Mouse (Mus musculus) embryo, embryonic 11 days (tissue): Measurements from ENCODE around the gene Bcl6b.

ENCODE experiments used
- DNase-seq: peaks from one replicate; pipeline ENCODE4 v3.0.0-alpha.2; 2015

Bcl6b gene

DNA sequence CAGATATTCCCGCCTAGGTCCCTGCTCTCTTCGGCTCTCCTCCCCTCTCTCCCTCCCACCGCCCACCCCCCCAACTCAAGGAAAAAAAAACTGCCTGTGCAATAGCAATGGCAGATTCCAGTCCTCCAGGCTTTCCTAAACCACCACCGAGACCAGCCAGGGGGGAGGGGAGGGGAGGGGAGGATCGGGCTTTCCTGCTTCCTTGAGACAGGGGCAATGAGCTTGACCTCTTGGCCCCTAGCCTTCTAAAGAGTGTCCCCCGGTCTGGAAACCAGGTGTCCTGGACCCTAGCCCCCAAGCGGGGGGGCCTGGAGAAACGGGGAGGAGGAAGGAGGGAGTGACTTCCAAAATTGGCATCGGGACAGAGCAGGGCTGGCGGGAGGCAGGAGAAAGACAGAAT is 2.9 kb upstream of the Bcl6b start:
- DNase-seq = peak; percentile 81

DNA sequence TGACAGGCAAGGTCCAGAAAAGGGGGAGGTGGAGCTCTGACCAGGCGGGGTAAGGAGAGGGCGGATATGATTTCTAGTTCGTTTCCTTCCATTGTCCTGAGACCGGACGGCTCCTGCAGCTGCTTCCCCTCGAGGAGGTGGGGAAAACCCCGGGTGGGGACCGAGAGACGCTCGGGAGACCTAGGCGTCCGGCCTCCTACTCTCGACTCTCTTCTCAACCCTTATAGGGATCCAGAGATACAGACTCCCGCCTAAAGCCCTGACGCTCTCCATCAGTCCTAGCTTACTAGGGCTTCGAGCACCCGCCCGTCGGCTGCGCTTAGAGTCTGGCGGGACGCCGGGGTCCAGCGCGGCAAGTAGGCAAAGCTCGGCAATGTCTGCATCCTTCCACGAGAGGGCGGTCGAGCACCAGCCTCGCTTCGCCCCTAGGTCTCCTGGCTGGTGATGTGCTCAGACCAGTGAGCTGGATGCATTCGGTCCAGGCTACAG is 685 bp upstream of the Bcl6b start:
- DNase-seq = peak; percentile 90

DNA sequence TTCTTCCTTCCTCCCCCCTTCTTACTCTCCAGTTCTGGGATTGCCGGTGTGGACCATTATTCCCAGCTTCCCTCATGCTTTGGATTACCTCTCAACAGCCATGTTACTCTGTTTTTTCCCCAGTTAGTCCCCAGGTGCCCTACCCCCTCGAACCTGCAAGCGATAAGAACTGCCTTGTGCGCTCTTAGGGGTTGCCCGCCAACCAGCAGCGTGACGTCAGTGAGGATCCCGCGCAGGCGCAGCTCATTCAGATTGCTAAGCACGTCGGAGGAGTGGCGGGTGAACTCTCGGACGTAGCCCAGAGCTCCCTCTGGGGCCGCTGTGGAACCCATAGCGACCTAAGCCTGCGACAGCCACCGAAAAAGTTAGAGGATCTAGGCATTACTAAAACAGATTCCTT is 770 bp downstream of the Bcl6b start:
- DNase-seq = peak; percentile 89

DNA sequence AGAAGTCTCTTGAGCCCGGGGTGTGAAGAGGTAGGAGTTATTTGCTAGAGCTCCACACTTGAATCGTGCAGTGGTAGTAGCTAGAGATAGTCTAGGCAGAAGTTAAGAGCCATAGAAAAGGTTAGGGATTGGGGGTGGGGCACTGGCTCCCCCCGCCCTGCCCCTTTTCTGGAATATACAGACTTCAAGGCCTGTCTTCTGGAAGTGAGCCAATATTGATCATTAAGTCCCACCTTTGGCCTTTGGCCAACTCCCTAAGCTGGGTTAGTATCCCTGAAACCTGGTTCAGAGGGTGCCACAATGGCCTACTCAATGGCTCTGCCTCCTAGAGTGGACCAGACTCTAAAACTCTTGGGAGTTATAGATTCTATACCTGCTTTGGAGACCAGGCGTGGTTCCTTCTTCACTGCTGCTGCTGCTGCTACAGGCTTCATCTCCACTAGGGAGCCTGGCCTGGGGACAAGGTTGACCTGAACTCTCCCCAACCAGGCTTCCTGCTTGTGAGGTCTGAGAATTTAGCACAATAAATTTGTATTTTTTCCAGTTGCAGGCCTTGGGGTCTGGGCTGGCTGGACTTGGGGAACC is 1.8 kb downstream of the Bcl6b start:
- DNase-seq = no peak

DNA sequence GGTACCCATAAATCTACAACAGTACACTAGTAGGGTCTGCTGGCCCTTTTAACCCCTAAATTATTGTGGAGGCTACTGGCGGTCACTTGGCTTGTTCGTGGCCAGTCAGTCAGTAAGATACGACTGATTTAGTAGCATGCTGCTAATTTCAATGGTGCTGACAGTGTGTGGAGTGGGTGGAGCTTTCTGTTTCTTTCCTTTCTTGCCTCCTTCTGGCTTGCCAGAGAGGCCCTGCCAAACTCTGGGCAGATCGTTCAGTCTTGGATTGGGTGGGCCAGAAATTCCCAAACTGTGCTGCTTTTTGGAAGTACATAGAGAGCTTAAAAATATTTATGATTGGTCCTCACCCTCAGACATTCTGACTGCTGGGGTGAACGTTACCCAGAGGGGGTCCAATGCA is 2.5 kb downstream of the Bcl6b start:
- DNase-seq = no peak

DNA sequence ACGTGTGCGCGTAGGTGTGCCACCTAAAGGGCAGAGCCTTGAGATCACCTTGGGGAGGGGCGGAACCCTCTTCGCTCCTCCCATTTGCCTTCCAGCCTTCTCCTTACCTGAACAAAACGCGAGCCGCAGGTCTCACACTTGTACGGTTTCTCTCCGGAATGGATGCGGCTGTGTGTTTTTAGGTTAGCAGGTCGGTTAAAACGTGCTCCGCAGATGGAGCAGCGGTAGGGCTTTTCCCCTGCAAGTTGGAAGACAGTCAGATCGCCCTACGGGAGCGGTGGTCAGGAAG is 3.1 kb downstream of the Bcl6b start:
- DNase-seq = no peak

DNA sequence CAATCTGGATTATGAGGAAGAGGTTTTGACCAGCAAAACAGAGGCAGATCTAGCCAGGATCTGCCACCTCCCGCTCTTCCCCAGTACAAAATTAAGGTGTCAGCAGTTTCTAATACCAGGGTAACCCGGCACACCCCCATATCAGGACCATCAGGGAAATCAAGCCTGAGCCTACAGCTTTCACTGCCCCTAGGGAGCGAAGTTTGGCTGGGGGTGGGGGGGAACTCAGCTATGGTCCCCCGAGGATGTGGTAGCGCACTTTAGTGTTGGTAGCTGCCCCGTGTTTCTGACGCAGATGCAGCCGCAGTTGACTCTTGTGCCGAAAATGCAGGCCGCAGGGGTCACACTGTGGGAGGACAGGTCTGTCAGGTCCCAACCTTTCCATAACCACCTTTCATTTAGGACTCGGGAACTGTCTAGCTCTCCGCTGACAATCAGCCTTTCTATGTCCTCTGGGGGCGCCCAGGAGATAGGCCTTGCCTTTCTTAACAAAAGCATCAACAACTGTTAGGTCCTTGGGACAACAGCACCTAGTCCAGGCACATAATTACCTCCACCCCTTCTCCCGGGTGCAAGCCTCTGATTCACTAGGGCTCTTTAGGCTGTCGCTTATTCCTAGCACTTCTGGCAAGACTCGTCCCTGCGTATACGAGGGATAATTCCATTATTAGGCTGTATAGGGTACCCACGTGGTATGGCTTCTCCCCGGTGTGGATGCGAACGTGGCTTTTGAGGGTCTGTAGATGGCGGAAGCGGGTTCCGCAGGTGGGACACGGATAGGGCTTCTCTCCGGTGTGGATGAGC is 3.6 kb downstream of the Bcl6b start:
- DNase-seq = peak; percentile 30

DNA sequence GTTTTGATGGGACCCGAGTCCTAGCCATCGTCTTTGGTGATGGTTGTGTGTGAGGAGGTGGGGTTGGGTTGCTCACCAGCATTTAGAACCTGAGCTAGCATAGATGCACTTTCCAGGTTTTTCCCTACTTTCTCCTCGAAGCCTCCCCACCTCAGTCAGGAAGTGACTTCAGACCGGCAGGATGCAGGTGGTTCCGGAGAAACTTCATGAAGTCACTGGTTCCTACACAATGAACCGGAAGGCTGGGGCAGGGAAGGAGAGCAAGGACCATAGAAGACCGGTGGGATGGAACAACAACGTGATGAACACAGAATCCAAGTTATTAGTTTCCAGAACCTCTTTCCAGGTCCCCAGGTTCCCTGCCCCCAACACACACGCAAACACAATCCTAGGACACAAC is 5.9 kb downstream of the Bcl6b start:
- no peak for DNase-seq

DNA sequence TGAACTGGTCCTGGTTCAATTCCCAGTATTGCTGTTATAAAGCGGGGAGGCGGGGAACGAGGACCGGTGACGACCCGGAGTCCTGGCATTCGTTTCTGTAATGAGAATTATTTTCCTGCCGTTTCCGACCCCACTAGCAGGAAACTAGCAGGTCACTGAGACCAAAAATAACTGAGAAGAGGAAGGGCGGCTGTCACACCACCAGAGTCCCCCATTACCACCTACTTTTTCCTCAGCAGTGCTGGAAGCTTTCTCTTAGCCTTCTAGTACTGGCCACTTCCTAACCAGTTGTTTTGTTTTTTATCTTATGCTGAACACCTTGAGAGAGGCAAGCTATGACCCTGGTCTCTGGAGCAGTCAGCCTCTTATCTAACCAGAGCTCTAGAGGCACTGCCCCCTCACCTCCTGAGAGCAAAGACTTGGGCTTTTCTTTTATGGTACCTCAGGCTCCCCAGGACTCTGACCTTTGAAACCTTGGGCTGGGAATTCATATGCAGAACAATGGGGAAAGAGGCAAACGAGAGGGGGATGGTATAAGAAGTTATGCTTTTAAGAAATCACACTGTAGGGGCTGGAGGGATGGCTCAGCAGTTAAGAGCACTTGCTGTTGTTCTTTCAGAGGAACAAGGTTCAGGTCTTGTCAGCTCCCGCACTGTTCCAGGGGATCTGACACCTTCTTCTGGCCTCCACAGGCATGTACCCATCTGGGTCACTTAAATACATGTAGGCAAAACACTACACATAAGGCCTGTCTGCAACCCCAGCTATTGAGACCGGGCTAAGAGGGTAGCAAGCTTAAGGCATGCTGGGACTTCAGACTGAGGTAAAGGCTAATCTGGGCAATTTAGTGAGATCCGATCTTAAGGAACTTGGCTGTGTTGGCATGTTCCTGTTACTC is 7.7 kb downstream of the Bcl6b start:
- no peak for DNase-seq

DNA sequence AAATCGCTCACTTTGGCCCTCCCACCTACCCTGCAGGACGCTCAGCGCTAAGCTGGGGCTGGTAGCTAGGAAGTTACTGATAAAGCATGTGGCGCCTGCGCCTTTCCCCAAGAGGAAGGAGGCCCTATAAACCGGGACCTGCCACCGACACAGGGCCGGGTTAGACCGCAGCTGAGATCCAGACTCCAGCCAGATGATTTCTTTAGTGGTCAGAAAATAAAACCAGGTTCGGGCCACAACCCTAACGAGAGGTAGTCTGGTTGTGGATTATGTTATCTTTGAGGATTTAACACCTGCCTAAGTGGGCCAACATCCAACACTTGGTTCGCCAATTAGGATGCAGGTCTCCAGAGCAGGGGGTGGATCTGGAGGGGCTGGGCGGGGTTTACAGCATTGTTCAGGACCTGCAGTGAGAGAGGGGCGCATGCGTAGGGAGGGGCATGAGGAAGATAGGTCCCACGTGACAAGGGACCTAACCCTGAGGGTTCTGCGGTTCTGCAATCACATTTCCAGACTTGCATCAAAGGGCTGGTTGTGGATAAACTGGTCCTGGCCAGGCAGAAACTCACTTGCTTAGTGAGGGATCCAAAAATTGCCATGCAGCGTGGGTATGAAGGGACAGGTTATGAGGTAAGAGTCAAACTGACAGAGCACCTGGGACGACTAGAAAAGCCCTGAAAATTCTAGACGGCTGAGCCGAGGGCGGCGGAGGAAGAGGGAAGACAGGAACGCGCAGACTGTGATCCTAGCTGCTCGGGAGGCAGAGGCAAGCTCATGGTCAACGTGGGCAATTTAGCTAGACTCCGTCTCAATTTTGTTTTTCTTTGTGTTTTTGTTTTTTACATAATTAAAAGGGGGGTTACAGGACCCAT is 8.6 kb downstream of the Bcl6b start, which contains the start of gene Slc16a13:
Gene Slc16a13, minus strand, starts transcription at position 334 of the 872 bp plus-strand sequence.
- peak; percentile 97 for DNase-seq

DNA sequence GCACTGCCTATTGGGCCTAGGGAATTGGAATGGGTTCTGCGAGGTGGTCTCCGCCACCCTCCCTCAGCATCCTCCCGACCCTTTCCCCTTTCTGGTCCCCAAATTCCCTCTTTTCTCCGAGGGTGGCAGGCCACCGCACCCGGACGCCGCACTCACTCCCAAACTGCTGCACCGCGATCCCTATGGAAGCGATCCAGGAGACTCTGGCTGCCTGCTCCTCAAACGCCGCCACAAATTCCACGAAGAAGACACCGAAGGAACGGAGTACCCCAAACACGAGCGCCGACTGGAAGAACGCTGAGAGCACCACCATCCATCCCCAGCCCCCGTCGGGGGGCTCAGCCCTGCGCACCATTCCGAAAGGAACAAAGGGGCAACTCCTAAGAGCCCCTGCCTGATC is 9.3 kb downstream of the Bcl6b start:
- no peak for DNase-seq

DNA sequence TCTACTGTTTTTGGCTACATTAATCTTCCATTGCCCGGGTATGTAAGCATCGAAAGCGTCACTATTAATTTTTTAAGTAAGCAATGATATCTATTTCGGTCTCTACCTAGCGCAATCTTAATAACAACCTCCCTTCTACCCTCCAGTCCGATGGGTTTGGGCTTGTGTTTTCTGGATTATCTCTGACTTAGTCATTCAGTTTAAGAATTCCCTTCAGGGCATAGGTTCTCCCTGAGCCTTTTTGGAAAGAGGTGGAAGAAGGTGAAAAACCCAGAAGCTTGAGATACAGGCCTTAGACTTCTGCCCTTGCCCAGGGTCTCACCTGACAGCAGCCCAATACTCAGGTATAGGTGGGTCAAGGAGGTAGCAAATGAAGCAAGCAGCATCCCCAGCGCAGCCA is 9.7 kb downstream of the Bcl6b start:
- DNase-seq = no peak

DNA sequence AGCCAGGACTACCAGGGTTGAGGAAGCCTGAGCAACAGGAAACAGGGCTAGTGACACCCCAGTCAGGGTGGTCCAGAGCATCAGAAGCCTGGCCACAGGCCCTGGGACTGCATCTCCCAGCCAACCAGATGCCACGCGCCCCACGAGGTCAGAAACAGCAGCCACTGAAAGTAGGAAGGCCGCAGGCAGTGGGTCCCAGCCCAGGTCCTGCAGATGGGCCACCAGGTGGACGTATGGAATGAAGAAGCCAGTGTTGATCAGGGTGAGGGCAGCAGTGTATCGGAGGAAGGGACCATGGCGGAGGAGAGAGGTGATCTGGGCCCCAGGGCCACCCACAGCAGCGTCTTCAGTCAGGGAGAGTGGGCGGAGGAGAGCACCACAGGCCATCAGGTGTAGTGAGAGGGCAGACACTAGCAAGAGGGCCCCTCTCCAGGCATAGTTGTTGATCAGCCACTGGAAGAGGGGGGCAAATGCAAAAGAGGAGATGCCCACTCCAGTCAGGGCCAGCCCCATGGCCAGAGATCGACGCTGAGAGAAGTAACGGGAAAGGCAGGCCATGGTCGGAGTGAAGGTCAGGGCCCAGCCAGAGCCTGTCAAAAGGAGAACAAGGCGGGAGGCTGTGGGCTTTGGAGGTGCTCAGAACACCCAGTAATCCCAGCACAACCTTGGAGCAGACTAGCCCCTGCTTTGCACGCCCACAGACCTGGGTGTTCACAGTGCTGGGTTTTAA is 10.7 kb downstream of the Bcl6b start:
- no peak for DNase-seq

DNA sequence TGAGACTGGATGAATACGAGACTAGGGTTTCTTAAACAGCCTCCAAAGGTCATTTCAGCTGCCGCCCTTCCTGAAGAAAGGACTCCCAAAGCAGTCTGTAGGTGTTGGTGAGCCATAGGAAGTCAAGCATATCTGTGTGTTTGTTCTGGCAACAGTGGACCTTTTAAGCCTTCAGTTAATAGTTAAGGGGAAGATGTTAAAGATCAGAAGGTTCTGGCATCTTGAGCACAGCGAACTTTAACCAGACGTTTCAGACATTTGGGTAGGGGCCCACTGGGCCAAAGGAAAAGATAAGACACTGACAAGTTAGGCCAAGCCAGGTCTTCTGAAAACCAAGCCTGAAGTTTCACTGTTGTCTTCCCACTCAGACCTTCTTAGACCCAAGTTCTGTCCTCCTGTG is 11.6 kb downstream of the Bcl6b start:
- DNase-seq = no peak

DNA sequence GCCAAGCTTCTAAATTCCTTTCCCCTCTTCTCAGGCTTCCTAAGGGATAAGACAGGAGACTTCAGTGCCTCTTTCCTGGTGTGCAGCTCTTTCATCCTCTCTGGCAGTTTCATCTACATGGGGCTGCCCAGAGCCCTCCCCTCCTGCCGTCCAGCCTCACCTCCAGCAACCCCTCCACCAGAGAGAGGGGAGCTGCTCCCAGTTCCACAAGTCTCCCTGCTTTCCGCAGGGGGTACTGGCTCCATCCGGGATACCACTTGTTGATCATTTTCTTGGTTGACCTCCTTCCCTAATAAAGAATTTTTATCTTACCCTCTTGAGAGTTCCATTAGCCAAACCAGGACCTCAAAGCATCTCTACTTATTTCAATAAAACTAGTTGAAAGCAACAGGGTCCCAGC is 13.5 kb downstream of the Bcl6b start:
- no peak for DNase-seq

DNA sequence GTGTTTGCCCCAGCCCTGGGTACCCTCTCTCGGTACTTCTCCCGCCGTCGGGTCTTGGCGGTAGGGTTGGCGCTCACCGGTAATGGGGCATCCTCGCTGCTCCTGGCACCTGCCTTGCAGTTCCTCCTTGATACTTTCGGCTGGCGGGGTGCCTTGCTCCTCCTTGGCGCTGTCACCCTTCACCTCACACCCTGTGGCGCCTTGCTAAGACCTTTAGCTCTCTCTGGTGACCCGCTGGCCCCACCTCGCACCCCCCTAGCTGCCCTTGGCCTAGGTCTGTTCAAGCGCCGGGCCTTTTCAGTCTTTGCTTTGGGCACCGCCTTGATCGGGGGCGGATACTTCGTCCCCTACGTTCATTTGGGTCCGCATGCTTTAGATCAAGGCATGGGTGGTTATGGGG is 14.3 kb downstream of the Bcl6b start:
- DNase-seq = no peak

DNA sequence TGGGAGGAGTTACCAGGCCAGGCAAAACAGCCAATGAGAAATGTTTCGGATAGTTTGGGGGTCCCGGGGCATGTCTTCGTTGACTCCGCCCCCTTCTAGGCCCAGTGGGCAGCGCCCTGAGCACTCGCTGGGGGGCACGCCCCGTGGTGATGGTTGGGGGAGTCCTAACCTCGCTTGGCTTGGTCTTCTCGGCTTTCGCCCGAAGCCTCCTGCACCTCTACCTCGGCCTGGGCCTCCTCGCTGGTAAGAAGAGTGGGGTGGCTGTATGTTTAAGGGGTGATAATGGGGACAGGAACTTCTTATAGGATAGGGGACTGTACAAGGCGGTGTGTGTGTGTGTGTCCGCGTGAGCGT is 14.8 kb downstream of the Bcl6b start:
- DNase-seq = peak; percentile 23

DNA sequence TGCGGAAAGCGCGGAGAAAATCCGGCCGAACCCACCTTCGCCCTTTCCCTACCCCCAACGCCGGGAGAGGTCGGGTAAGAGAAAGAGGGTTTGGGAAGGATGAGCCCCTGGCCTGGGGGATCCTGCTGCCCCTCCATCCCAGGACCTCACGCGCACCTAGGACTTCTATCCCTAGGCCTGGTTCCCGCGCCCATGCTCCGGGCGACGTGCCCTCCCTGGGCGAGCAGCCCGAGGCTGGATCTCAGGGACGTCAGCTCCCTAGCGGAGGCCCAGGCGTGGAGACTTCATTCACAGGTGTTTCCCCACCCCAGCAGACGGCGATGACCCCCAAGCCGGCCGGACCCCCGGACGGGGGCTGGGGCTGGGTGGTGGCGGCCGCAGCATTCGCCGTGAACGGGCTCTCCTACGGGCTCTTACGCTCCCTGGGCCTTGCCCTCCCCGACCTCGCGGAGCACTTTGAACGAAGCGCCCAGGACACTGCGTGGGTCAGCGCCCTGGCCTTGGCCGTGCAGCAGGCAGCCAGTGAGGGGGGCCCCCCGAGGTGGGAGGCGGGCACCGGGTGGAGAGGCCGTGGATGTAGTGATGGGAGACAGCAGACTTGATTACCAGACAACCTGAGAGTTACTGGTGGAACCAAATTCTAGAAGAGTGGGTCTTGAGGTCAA is 15.3 kb downstream of the Bcl6b start:
- peak; percentile 40 for DNase-seq

DNA sequence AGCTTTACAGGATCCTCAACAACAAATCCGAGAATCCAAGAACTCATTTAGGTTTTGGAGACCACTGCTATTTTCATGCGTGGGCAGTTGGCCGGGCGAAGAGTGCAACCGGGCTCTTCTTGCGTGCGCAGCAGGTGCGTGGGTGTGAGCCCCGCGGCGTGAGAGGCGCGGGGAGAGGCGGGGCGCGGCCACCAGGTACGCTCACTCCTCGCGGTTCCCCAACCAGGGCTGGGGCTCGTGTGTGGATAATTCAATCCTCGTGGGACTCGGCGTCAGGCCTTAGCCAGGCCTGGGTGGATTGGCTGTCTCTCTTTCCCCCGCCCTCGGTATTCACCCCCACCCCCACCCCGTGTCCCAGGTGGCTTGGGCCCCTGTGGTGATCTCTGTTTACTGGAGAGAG is 15.9 kb downstream of the Bcl6b start:
- DNase-seq = no peak

DNA sequence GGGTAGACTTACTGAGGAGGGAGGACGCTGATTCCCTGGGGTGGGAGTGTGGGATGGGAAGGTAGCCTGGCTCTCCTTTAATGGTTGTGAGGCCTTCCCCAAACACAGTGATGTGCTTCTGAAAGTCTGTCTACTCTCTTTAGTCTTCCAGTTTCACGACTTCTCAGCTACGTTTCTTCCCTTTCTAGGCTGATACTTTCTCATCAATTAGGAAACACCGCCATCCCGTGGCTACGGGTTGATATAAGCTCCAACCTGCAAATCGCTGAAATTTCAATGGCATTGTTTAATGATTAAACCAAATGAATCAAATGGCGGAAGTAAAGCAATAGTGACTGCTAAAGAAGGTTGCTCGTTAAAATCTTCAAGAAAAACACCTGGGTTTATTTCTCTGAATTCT is 16.7 kb downstream of the Bcl6b start:
- peak; percentile 81 for DNase-seq

DNA sequence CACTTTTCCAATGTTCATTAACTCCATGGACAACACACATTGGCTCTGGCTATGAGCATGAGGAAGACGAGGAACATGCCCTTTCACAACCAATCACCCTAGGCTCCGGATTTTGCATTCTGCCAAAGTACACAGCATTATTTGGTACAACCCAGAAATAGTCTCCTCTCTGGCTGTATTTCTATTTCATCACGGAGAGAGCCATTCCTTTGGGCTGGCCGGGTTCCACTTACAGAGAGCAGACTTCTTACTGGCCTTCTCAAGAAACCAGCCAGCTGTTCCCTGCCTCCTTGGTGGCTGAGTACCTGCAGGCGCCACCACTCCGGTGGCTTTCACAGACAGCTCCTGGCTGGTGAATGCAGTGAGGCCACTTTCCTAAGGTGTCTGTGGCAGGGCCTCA is 17.2 kb downstream of the Bcl6b start, which contains the start of gene Slc16a11:
Gene Slc16a11, plus strand, starts transcription at position 330 of the 400 bp plus-strand sequence.
- DNase-seq = no peak
